Mouse (Mus musculus): ENCODE data around the gene Amigo2. TPM values are rescaled to one million over a fixed set of nuclear protein-coding genes. Genes with fewer than 3 reads are reported as not detected.
A peak's percentile ranks its signal among the peaks of the same experiment; 100 is the strongest.

Amigo2 gene
- total and polyA plus RNA-seq, 2 experiments from 2014 or later, result 4.4 to 6.0 TPM

GRCm38 (mm10) chr15:97257206-97257775 is 10.2 kb upstream of the Amigo2 start:
- Histone ChIP-seq H3K9ac (replicated peaks; ENCODE audit: low read depth, low read length) (no peak overlapping the region), H3K27ac (ENCODE audit: low read depth) (no peak overlapping the region), H3K4me2 (ENCODE audit: low read depth, low read length) (no peak overlapping the region), H3K9me3 (replicated peaks; ENCODE audit: control insufficient read depth, low read length) (no peaks in the 10 kb centered on the region), H3K27me3 (ENCODE audit: control insufficient read depth, insufficient read depth, low read length) (no peaks in the 10 kb centered on the region), H3K36me3 (replicated peaks; ENCODE audit: control insufficient read depth, insufficient read depth, low read length) (no peaks in the 10 kb centered on the region), H3K4me1 (ENCODE audit: control insufficient read depth, insufficient read depth) (no peaks in the 10 kb centered on the region), H3K4me3 (ENCODE audit: low read depth, low read length) (no peak overlapping the region)
- TF ChIP-seq EP300 (IDR thresholded peaks at IDR 0.05; ENCODE audit: low read depth), result no peak
- TF ChIP-seq CTCF (IDR thresholded peaks at IDR 0.05; ENCODE audit: low read depth), result no peak
- peak; percentile 20; the same call in 1 of the 2 replicates for ATAC-seq (ENCODE audit: insufficient read depth, low read depth)
- 57% methylated on average over 8 of the region's 8 CpGs for WGBS
- peak; percentile 13 for DNase-seq (ENCODE audit: low spot score)

DNA sequence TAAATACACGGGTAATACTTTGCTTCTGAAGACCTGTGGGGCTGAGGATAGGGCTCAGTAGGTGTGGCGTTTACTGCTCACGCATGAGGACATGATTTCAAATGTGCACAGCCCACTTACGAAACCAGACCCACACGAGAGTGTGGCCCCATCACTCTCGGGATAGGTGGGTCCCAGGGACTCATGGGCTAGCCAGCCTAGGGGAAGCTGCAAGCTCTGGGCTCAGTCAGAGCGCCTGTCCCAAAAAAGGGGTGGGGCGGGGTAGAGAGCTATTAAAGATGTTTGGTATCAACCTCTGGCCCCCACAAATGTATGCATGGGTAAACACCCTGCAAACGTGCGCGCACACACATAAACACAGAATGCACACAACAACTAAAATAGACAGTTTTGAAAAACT is 9.3 kb upstream of the Amigo2 start:
- DNase-seq (ENCODE audit: low spot score) (no peak), ATAC-seq (ENCODE audit: insufficient read depth, low read depth) (no peak)
- no peak overlapping the region for H3K9ac ChIP-seq (replicated peaks; ENCODE audit: low read depth, low read length)
- TF ChIP-seq EP300 (IDR thresholded peaks at IDR 0.05; ENCODE audit: low read depth) (no peak), CTCF (IDR thresholded peaks at IDR 0.05; ENCODE audit: low read depth) (no peak)
- 89% methylated on average over 11 of the region's 11 CpGs for WGBS
- no peaks in the 10 kb centered on the region for H3K36me3 ChIP-seq (replicated peaks; ENCODE audit: control insufficient read depth, insufficient read depth, low read length)
- H3K4me1 ChIP-seq (ENCODE audit: control insufficient read depth, insufficient read depth), result no peaks in the 10 kb centered on the region
- H3K4me2 ChIP-seq (ENCODE audit: low read depth, low read length), result no peak overlapping the region
- no peak overlapping the region for H3K4me3 ChIP-seq (ENCODE audit: low read depth, low read length)
- H3K27me3 ChIP-seq (ENCODE audit: control insufficient read depth, insufficient read depth, low read length), result no peaks in the 10 kb centered on the region
- no peaks in the 10 kb centered on the region for H3K9me3 ChIP-seq (replicated peaks; ENCODE audit: control insufficient read depth, low read length)
- no peak overlapping the region for H3K27ac ChIP-seq (ENCODE audit: low read depth)

- Histone ChIP-seq H3K4me3 (ENCODE audit: low read depth, low read length) (no peak overlapping the region), H3K4me1 (ENCODE audit: control insufficient read depth, insufficient read depth) (no peaks in the 10 kb centered on the region), H3K27ac (ENCODE audit: low read depth) (no peak overlapping the region), H3K36me3 (replicated peaks; ENCODE audit: control insufficient read depth, insufficient read depth, low read length) (no peaks in the 10 kb centered on the region), H3K27me3 (ENCODE audit: control insufficient read depth, insufficient read depth, low read length) (no peaks in the 10 kb centered on the region), H3K9ac (replicated peaks; ENCODE audit: low read depth, low read length) (no peak overlapping the region), H3K4me2 (ENCODE audit: low read depth, low read length) (no peak overlapping the region), H3K9me3 (replicated peaks; ENCODE audit: control insufficient read depth, low read length) (no peaks in the 10 kb centered on the region)
- TF ChIP-seq EP300 (IDR thresholded peaks at IDR 0.05; ENCODE audit: low read depth) (no peak), CTCF (IDR thresholded peaks at IDR 0.05; ENCODE audit: low read depth) (no peak)
- ATAC-seq (ENCODE audit: insufficient read depth, low read depth), result no peak
- 80% methylated on average over 3 of the region's 3 CpGs for WGBS
- DNase-seq (ENCODE audit: low spot score), result no peak
Measured at GRCm38 (mm10) chr15:97255800-97256199, 8.7 kb upstream of the Amigo2 start.

GRCm38 (mm10) chr15:97254375-97254774 is 7.3 kb upstream of the Amigo2 start:
- no peak for DNase-seq (ENCODE audit: low spot score)
- no peaks in the 10 kb centered on the region for H3K27me3 ChIP-seq (ENCODE audit: control insufficient read depth, insufficient read depth, low read length)
- no peak for ATAC-seq (ENCODE audit: insufficient read depth, low read depth)
- no peaks in the 10 kb centered on the region for H3K4me1 ChIP-seq (ENCODE audit: control insufficient read depth, insufficient read depth)
- no peaks in the 10 kb centered on the region for H3K9me3 ChIP-seq (replicated peaks; ENCODE audit: control insufficient read depth, low read length)
- no peak overlapping the region for H3K4me2 ChIP-seq (ENCODE audit: low read depth, low read length)
- no peak overlapping the region for H3K27ac ChIP-seq (ENCODE audit: low read depth)
- no peak overlapping the region for H3K9ac ChIP-seq (replicated peaks; ENCODE audit: low read depth, low read length)
- WGBS, result 94% methylated on average over 4 of the region's 4 CpGs
- no peaks in the 10 kb centered on the region for H3K36me3 ChIP-seq (replicated peaks; ENCODE audit: control insufficient read depth, insufficient read depth, low read length)
- H3K4me3 ChIP-seq (ENCODE audit: low read depth, low read length), result no peak overlapping the region
- TF ChIP-seq CTCF (IDR thresholded peaks at IDR 0.05; ENCODE audit: low read depth) (no peak), EP300 (IDR thresholded peaks at IDR 0.05; ENCODE audit: low read depth) (no peak)

DNA sequence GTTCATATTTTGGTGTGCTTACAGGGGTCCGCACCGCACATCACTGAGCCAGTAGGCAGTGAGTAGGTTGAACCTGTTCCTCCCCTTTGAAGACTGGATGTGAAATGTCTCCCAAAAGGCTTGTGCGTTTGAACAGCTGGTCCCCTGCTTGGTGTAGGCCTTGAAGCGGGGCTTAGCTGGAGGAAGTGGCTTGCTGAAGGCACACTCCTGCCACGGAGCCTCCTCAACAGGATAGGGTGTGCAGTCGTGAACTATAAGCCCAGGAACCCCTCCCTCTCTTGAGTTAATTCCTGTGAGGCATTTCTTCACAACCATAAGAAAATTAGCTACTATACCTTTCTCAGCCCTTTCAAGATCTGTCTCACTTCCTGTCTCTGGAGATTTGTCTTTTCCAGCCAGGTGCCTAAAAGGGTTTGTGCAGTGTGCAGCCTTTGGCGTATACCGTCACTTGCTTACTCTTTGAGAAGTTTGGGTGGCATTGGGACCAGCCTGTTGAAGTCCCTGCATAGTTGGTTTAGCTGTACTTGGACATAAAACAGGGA is 5.5 kb upstream of the Amigo2 start:
- Histone ChIP-seq H3K27ac (ENCODE audit: low read depth) (no peak overlapping the region), H3K4me3 (ENCODE audit: low read depth, low read length) (no peak overlapping the region), H3K9me3 (replicated peaks; ENCODE audit: control insufficient read depth, low read length) (no peaks in the 10 kb centered on the region), H3K9ac (replicated peaks; ENCODE audit: low read depth, low read length) (no peak overlapping the region), H3K36me3 (replicated peaks; ENCODE audit: control insufficient read depth, insufficient read depth, low read length) (no peaks in the 10 kb centered on the region), H3K27me3 (ENCODE audit: control insufficient read depth, insufficient read depth, low read length) (no peaks in the 10 kb centered on the region), H3K4me1 (ENCODE audit: control insufficient read depth, insufficient read depth) (no peaks in the 10 kb centered on the region), H3K4me2 (ENCODE audit: low read depth, low read length) (no peak overlapping the region)
- no peak for ATAC-seq (ENCODE audit: insufficient read depth, low read depth)
- DNase-seq (ENCODE audit: low spot score), result no peak
- no peak for TF ChIP-seq CTCF (IDR thresholded peaks at IDR 0.05; ENCODE audit: low read depth)
- TF ChIP-seq EP300 (IDR thresholded peaks at IDR 0.05; ENCODE audit: low read depth), result no peak
- 77% methylated on average over 8 of the region's 8 CpGs for WGBS

GRCm38 (mm10) chr15:97249322-97249721 is 2.2 kb upstream of the Amigo2 start:
- no peak for DNase-seq (ENCODE audit: low spot score)
- Histone ChIP-seq H3K27ac (ENCODE audit: low read depth) (no peak overlapping the region), H3K4me2 (ENCODE audit: low read depth, low read length) (no peak overlapping the region), H3K4me1 (ENCODE audit: control insufficient read depth, insufficient read depth) (no peaks in the 10 kb centered on the region), H3K9me3 (replicated peaks; ENCODE audit: control insufficient read depth, low read length) (no peaks in the 10 kb centered on the region), H3K27me3 (ENCODE audit: control insufficient read depth, insufficient read depth, low read length) (peaks cover 24% of the 10 kb centered on the region), H3K4me3 (ENCODE audit: low read depth, low read length) (no peak overlapping the region), H3K9ac (replicated peaks; ENCODE audit: low read depth, low read length) (no peak overlapping the region), H3K36me3 (replicated peaks; ENCODE audit: control insufficient read depth, insufficient read depth, low read length) (no peaks in the 10 kb centered on the region)
- 92% methylated on average over 10 of the region's 10 CpGs for WGBS
- no peak for ATAC-seq (ENCODE audit: insufficient read depth, low read depth)
- TF ChIP-seq EP300 (IDR thresholded peaks at IDR 0.05; ENCODE audit: low read depth) (no peak), CTCF (IDR thresholded peaks at IDR 0.05; ENCODE audit: low read depth) (no peak)
